Mouse (Mus musculus) thymus, adult 2 months (tissue): ENCODE data around the gene Paqr8. TPM values are rescaled to one million over a fixed set of nuclear protein-coding genes. Genes with fewer than 3 reads are reported as not detected.
A peak's percentile ranks its signal among the peaks of the same experiment; 100 is the strongest.
"Not testable (repeated sequence)": the region's sequence is repeated elsewhere in the genome, so short reads cannot be mapped to it uniquely, and the experiment has no call there.

Source experiments
- DNase-seq: peaks from one replicate; pipeline ENCODE4 v3.0.0; 2021
- H3K27ac ChIP-seq: fragments of 200-500 bp; 2 replicates; pipeline ENCODE4 v1.5.1; 2012; ENCODE audit warnings: low read length, control low read depth; ENCODE audit not compliant: control insufficient read depth, insufficient read depth
- H3K27me3 ChIP-seq: fragments of 200-500 bp; 2 replicates; pipeline ENCODE4 v1.6.1; 2012; ENCODE audit warnings: mild to moderate bottlenecking, low read length, moderate library complexity, mixed read lengths; ENCODE audit not compliant: control insufficient read depth, insufficient read depth
- H3K36me3 ChIP-seq: fragments of 200-500 bp; 2 replicates; pipeline ENCODE4 v1.6.1; 2012; ENCODE audit warnings: mild to moderate bottlenecking, low read length, moderate library complexity; ENCODE audit not compliant: control insufficient read depth, insufficient read depth
- H3K4me1 ChIP-seq: fragments of 200-500 bp; replicated peaks from 2 replicates; pipeline ENCODE4 v1.6.1; 2012; ENCODE audit warnings: low read length; ENCODE audit not compliant: control insufficient read depth, insufficient read depth
- H3K4me3 ChIP-seq: fragments of 200-500 bp; 2 replicates; pipeline ENCODE4 v1.5.1; 2012; ENCODE audit warnings: mild to moderate bottlenecking, low read length, control low read depth, moderate library complexity; ENCODE audit not compliant: control insufficient read depth, insufficient read depth
- CTCF ChIP-seq: fragments of 200-500 bp; IDR thresholded peaks from 2 replicates; pipeline ENCODE4 v1.5.1; 2012; ENCODE audit warnings: mild to moderate bottlenecking, control low read depth, low read length, moderate library complexity, borderline replicate concordance; ENCODE audit not compliant: control insufficient read depth, poor library complexity, insufficient read depth; ENCODE audit errors: extremely low read depth
- POLR2A ChIP-seq: fragments of 200-500 bp; IDR thresholded peaks from 2 replicates; pipeline ENCODE4 v1.6.1; 2012; ENCODE audit warnings: mild to moderate bottlenecking, low read length, control low read depth, moderate library complexity; ENCODE audit not compliant: control insufficient read depth, poor library complexity, insufficient read depth; ENCODE audit errors: extremely low read depth
- WGBS: fragments of 180-500 bp; shearing (Covaris S2); methylation state at CpG from one replicate; pipeline ENCODE4 v1.1.7; 2018; 5-methylcytosine and 5-hydroxymethylcytosine counted together
- polyA plus RNA-seq: library from polyadenylated mRNA; depleted of rRNA; stranded (reverse); fragments of >200 nt; gene quantifications from 2 replicates; pipeline ENCODE4 v1.2.3, GENCODE M21; 2012

The Paqr8 gene
- polyA plus RNA-seq, 1 experiment: 9.6 TPM

DNA sequence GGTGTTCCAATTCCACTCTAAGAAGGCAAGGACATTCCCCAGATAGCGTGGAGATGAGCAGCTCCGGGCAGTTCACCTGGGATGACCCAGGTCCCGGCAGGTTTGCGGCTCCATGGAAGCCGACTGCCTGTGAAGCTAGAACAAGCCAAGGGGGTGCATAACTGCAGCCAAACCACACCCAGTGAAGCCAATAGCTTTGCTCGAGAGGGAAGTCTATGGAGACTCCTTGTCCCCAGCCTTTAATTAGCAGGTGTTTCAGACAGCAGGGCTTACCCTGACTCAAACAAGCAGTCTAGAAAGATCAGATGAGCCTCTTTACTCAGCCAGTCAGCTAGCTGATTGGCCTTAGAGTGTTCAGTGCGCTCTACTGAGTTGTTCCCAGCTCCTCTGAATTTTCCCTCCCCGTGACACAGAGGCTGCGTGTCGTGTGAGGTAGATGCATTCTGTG is 30.7 kb downstream of the Paqr8 start:
- Histone ChIP-seq H3K4me3 (no peak overlapping the region), H3K36me3 (no peaks in the 10 kb centered on the region), H3K27ac (no peak overlapping the region), H3K4me1 (no peaks in the 10 kb centered on the region), H3K27me3 (no peaks in the 10 kb centered on the region)
- TF ChIP-seq POLR2A (no peak), CTCF (no peak)
- 88% methylated on average over 10 of the region's 10 CpGs for WGBS
- no peak for DNase-seq

DNA sequence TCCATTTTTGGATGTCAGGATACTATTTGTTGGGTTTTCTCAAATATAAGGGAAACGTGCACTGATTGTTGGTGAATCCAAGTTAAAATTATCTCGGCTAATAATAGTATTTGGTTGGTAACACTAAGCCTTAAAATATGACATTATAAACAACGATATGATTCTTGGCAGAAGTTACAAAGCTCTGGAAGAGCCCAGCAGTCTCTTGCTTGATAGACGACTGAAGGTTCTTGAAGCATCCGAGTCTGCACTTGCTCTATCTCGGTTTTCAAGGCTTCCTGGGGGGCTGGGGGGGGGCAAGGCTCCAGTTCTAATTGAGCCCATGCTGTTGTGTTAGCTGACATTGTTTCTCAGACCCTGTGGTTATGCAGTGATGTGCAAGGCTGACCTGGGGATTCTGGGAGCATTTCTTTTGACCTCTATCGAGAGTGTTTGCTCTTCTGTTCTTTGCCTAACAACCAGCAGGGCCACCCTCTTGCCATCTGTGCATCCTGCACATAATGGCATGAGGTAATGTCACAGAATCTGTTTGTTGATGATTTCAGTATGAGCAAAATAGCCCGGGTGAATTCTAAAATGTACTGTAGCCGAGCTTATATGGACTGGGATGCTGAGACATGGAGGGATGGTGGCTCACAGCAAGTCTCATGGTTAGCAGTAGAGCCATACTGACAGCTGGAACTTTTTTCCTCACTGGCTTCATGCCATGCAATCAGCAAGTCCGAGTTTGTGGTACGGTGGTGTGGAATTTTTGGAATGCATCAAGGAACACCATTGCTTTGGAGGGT is 32.4 kb downstream of the Paqr8 start:
- no peaks in the 10 kb centered on the region for H3K4me1 ChIP-seq
- TF ChIP-seq CTCF (no peak), POLR2A (no peak)
- no peaks in the 10 kb centered on the region for H3K27me3 ChIP-seq
- H3K4me3 ChIP-seq: no peak overlapping the region
- DNase-seq: no peak
- no peaks in the 10 kb centered on the region for H3K36me3 ChIP-seq
- 78% methylated on average over 11 of the region's 11 CpGs for WGBS
- H3K27ac ChIP-seq: no peak overlapping the region

DNA sequence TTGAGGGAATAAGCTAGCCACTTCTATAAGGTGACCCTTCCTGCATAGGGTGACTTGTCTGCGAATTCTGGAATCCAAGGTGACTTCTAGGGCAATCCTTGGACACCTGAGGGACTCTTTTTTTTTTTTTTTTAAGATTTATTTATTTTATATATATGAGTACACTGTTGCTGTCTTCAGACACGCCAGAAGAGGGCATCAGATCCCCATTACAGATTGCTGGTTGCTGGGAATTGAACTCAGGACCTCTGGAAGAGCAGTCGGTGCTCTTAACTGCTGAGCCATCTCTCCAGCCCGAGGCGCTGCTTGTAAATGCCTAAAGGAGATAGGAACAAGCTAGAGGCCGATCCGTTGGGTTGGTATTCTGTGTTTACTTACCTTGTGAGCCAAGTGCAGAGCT is 34.9 kb downstream of the Paqr8 start:
- not testable (repeated sequence) for H3K27me3 ChIP-seq, H3K4me3 ChIP-seq, H3K27ac ChIP-seq, H3K36me3 ChIP-seq, H3K4me1 ChIP-seq, DNase-seq
- WGBS: 88% methylated on average over 7 of the region's 7 CpGs

DNA sequence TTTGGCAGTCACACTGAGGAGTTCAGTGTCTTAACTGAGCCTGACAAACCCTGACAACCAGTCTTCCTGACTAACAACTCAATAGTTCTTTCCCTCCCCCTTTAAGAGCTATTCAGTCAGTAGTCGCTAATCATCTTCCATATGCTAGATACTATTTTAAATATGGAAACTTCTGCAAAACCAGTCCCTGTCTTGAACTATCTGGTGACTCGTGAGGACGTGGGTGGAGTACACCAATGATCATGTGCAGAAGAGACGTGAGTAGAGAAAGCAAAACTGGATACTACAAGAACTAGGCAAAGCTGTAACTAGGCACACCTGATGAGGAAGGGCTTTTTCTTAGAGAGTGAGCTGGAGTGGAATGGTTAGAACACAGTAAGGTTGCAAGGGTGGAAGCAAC is 35.5 kb downstream of the Paqr8 start:
- Histone ChIP-seq H3K27me3 (no peaks in the 10 kb centered on the region), H3K27ac (no peak overlapping the region), H3K36me3 (no peaks in the 10 kb centered on the region), H3K4me1 (no peaks in the 10 kb centered on the region), H3K4me3 (no peak overlapping the region)
- no peak for TF ChIP-seq CTCF
- no peak for TF ChIP-seq POLR2A
- WGBS: 80% methylated on average over 4 of the region's 4 CpGs
- DNase-seq: no peak

DNA sequence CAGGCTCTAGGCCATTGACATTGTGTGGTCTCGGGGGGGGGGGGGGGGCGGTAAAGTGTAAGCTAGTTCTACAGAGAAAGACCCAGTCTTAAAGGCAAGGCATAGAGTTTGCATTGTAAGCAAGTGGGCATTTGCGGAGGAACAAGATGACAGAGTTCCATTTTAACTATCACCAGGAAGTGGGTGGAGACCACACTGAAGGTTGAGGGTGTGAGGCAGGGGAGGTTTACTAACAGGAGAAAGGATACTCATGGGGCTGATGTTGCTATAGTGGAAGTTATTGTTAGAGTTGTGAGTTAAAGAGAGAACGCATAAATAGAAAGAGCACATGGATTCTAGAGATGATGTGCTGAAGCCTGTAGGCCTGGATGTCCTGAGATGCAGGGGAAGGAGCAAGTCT is 36.0 kb downstream of the Paqr8 start:
- H3K4me3 ChIP-seq: no peak overlapping the region
- H3K27ac ChIP-seq: no peak overlapping the region
- no peaks in the 10 kb centered on the region for H3K27me3 ChIP-seq
- no peak for DNase-seq
- H3K36me3 ChIP-seq: no peaks in the 10 kb centered on the region
- no peak for TF ChIP-seq POLR2A
- no peak for TF ChIP-seq CTCF
- no peaks in the 10 kb centered on the region for H3K4me1 ChIP-seq
- 44% methylated on average over 4 of the region's 4 CpGs for whole genome bisulfite sequencing

DNA sequence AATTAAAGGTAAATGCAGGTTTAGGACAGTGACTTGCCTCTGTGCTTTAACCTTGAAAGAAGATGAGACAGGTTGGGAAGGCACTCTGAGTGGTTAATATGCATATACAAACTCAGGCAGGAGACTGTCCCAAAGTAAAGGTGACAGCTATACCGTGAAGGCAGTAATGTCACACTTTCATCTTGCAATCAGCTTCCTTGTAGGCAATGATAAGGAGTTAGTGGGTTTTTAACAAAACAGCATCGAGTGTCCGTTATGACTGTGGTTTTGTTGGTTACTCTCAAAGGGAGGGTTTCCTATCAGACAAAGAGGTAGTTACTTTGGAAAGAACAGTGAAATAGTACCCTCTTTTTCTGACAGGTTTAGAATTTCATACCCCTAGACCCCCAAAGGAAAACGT is 38.1 kb downstream of the Paqr8 start:
- no peak for DNase-seq
- H3K36me3 ChIP-seq: no peaks in the 10 kb centered on the region
- H3K4me3 ChIP-seq: no peak overlapping the region
- H3K27ac ChIP-seq: no peak overlapping the region
- H3K4me1 ChIP-seq: no peaks in the 10 kb centered on the region
- no peaks in the 10 kb centered on the region for H3K27me3 ChIP-seq
- 7% methylated on average over 4 of the region's 4 CpGs for WGBS
- TF ChIP-seq CTCF (no peak), POLR2A (no peak)

DNA sequence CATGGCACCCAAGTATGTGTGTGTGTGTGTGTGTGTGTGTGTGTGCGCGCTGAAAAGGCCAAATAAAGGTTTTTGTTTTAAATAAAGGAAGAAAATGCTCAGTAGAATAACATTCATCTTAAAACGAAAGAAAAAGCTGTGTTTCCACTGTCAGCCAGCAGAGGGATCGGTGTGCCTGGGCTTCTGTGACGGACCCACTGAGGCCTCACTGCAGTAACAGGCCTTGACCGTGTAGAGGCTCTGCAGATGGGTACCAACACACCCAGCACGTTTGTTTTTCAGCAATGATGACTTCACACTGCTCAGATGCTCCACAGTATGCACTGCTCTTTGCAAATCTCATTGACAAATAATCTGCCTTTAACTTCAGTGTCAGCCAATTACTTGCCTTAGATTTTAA is 43.1 kb downstream of the Paqr8 start:
- TF ChIP-seq POLR2A: no peak
- peak; percentile 79; the same call in 1 of the 2 replicates for TF ChIP-seq CTCF
- H3K4me3 ChIP-seq: no peak overlapping the region
- peak; percentile 70 for DNase-seq
- no peaks in the 10 kb centered on the region for H3K27me3 ChIP-seq
- 20% methylated on average over 7 of the region's 7 CpGs for WGBS
- H3K4me1 ChIP-seq: no peaks in the 10 kb centered on the region
- H3K27ac ChIP-seq: no peak overlapping the region
- no peaks in the 10 kb centered on the region for H3K36me3 ChIP-seq
